Mouse (Mus musculus): Measurements from ENCODE around the gene Gm21118.
"Not testable (repeated sequence)": the region's sequence is repeated elsewhere in the genome, so short reads cannot be mapped to it uniquely, and the experiment has no call there.

The Gm21118 gene

DNA sequence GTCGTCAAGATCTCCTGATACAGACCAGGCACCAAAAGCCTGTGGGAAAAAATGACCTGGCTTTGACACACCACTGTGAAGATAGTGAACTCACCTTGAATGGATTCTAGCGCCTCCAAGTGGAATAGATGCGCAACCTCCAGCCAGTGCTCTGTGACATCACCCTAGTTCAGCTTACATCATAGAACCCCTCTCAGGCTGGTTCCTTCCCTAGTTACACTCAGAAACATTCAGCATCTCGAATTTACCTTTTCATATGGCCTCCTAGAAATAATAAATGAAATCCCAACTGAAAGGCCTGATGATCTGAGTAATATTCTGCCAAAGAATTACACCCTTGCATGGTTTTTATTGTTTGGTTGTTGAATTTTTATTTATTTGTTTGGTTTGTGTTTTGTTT lies at the start of gene Gm21118:
Gene Gm21118, minus strand, starts transcription at position 101 of the 400 bp plus-strand sequence.
- not testable (repeated sequence) for DNase-seq (ENCODE audit: low spot score)

DNA sequence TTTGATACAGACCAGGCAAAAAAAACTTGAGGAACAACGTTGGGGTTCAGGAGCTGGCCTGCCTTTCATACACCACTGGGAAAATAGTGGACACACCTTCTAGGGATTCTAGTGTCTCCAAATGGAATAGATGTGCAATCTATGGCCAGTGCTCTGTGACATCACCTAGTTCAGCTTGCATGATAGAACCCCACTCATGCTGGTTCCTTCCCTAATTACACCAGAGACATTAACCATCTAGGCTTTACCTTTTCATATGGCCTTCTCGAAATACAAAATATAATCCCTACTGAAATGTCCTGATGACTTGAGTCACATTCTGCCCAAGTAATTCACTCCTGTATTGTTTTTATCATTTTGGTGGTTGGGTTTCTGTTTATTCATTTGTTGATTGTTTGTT lies 29.7 kb upstream of the Gm21118 start, which contains the start of the genes Gm29423 and Gm29644:
Gene Gm29423, minus strand, starts transcription at position 101 of the 400 bp plus-strand sequence.
Gene Gm29644, minus strand, starts transcription at position 157 of the 400 bp plus-strand sequence.
- DNase-seq (ENCODE audit: low spot score): not testable (repeated sequence)

Measured in c-Kit-positive CD71-positive TER-119-positive erythroid progenitor cells, embryonic 14.5 days (primary cell).